Mouse (Mus musculus): ENCODE measurements around the gene Adcyap1r1. TPM values are rescaled to one million over a fixed set of nuclear protein-coding genes. Genes with fewer than 3 reads are reported as not detected.

Gene Adcyap1r1
- total and polyA plus RNA-seq, 3 experiments, result not detected

DNA sequence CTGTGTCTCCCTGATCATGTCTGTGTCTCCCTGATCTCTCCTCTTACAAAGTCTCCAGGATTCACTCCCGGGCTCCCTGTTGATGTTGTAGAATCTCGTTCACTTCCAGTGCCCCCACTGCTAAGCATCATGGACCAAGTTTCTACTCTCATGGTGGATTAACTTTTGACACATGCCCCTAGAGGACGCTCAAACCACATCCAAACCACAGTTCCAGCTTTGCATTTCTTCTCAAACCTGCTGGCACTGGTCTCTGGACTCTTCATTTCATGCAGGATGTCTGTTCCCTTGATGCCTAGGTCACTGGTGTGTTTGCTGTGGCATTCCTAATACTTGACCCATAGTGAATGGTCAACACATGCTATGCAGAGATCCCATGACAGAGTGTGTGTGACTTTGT is 90.6 kb downstream of the Adcyap1r1 start:
- dilution Hi-C loops (cut with MboI; ENCODE audit: extremely low pct_ligation_motif_present, extremely low pct_unique_long_range_greater_than_20kb, low sequenced_read_pairs), result no loop called here

DNA sequence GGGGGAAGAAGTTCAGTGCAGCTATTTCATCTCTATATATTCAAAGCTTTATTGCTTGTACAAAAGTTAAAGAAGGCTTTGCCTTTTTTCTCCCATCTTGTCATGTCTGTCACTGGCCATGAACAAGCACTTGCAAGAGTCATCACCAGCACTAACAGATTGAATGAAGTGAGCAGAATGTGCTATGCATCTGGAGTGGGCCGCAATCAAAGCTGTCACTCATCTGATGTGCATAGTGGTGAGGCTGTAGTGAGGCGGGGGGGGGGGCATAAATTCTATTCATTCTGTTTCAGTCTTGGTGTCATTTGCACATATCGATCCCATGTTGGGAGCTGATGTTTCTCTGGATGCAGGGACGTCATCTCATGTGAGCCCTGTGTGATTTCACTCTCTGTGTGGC is 91.6 kb downstream of the Adcyap1r1 start:
- H3K36me3 ChIP-seq (replicated peaks in 1 of 2; ENCODE audit: control insufficient read depth in 1 of 2, insufficient read depth in 1 of 2, low read length in 1 of 2), result no peaks in the 10 kb centered on the region
- H3K79me2 ChIP-seq (replicated peaks; ENCODE audit: control insufficient read depth, extremely low read depth, insufficient read depth, poor library complexity, severe bottlenecking), result no peaks in the 10 kb centered on the region
- H3K4me3 ChIP-seq (replicated peaks in 1 of 3; ENCODE audit: low read depth in 2 of 3, low read length in 2 of 3, poor library complexity in 1 of 3), result no peak overlapping the region
- dilution Hi-C loops (cut with MboI; ENCODE audit: extremely low pct_ligation_motif_present, extremely low pct_unique_long_range_greater_than_20kb, low sequenced_read_pairs), result no loop called here
- TF ChIP-seq MAX (IDR thresholded peaks at IDR 0.05; ENCODE audit: low read length) (no peak), CHD2 (IDR thresholded peaks at IDR 0.05; ENCODE audit: low read length) (no peak), CTCF (conservative IDR thresholded peaks at IDR 0.05 in 1 of 2, IDR thresholded peaks at IDR 0.05 in 1 of 2; ENCODE audit: low read depth in 2 of 2, low read length in 2 of 2) (no peak), MYC (IDR thresholded peaks at IDR 0.05; ENCODE audit: low read depth, low read length) (no peak), EP300 (IDR thresholded peaks at IDR 0.05; ENCODE audit: low read length) (no peak), SMC3 (IDR thresholded peaks at IDR 0.05; ENCODE audit: low read depth, low read length) (no peak), GABPA (IDR thresholded peaks at IDR 0.05; ENCODE audit: insufficient replicate concordance, low read depth, low read length) (no peak), ZNF384 (IDR thresholded peaks at IDR 0.05; ENCODE audit: low read depth, low read length) (no peak), MAFK (IDR thresholded peaks at IDR 0.05; ENCODE audit: insufficient replicate concordance, low read length) (no peak), BHLHE40 (IDR thresholded peaks at IDR 0.05; ENCODE audit: low read depth, low read length) (no peak), ELF1 (IDR thresholded peaks at IDR 0.05; ENCODE audit: low read depth, low read length) (no peak), SIN3A (IDR thresholded peaks at IDR 0.05; ENCODE audit: low read length) (no peak), CHD1 (IDR thresholded peaks at IDR 0.05; ENCODE audit: low read depth, low read length) (no peak), TBP (conservative IDR thresholded peaks at IDR 0.05; ENCODE audit: low read depth, low read length) (no peak)
- H3K4me2 ChIP-seq (ENCODE audit: insufficient read depth, low read depth, poor library complexity, severe bottlenecking), result no peak overlapping the region
- no peaks in the 10 kb centered on the region for H3K9me3 ChIP-seq (replicated peaks; ENCODE audit: low read length)
- no peaks in the 10 kb centered on the region for H3K27me3 ChIP-seq (replicated peaks)
- no peak overlapping the region for H3K27ac ChIP-seq (ENCODE audit: insufficient read depth, low read depth)
- H3K4me1 ChIP-seq (ENCODE audit: control insufficient read depth in 1 of 2, insufficient read depth in 2 of 2), result peaks cover 0 to 13% of the 10 kb centered on the region in 2 experiments; a peak in 1 of 4 replicates
- no peak for DNase-seq (ENCODE audit: extremely low read depth)
- no peak overlapping the region for H3K9ac ChIP-seq (ENCODE audit: insufficient read depth, low read depth)
- in situ Hi-C loops (cut with MboI; ENCODE audit: low pct_ligation_motif_present, low pct_unique_long_range_greater_than_20kb, low sequenced_read_pairs), result no loop called here

More for the DNA sequence above, 90.6 kb downstream of the Adcyap1r1 start:
- TF ChIP-seq RAD21 (IDR thresholded peaks at IDR 0.05; ENCODE audit: low read depth, low read length) (peak; percentile 25), TCF12 (IDR thresholded peaks at IDR 0.05; ENCODE audit: low read depth, low read length) (no peak), CTCF (conservative IDR thresholded peaks at IDR 0.05 in 1 of 2, IDR thresholded peaks at IDR 0.05 in 1 of 2; ENCODE audit: low read depth in 2 of 2, low read length in 2 of 2) (peak; percentile 18; a peak in 1 of 4 replicates)
- in situ Hi-C loops (cut with MboI; ENCODE audit: low pct_ligation_motif_present, low pct_unique_long_range_greater_than_20kb, low sequenced_read_pairs), result no loop called here
- H3K9me3 ChIP-seq (replicated peaks; ENCODE audit: low read length), result no peaks in the 10 kb centered on the region
- H3K27me3 ChIP-seq (replicated peaks), result no peaks in the 10 kb centered on the region
- H3K4me1 ChIP-seq (ENCODE audit: control insufficient read depth in 1 of 2, insufficient read depth in 2 of 2), result peaks cover 0 to 4% of the 10 kb centered on the region in 2 experiments; a peak in 1 of 4 replicates
- H3K79me2 ChIP-seq (replicated peaks; ENCODE audit: control insufficient read depth, extremely low read depth, insufficient read depth, poor library complexity, severe bottlenecking), result no peaks in the 10 kb centered on the region
- no peak overlapping the region for H3K27ac ChIP-seq (ENCODE audit: insufficient read depth, low read depth)
- H3K36me3 ChIP-seq (replicated peaks in 1 of 2; ENCODE audit: control insufficient read depth in 1 of 2, insufficient read depth in 1 of 2, low read length in 1 of 2), result no peaks in the 10 kb centered on the region
- H3K9ac ChIP-seq (ENCODE audit: insufficient read depth, low read depth), result no peak overlapping the region
- H3K4me3 ChIP-seq (replicated peaks in 1 of 3; ENCODE audit: low read depth in 2 of 3, low read length in 2 of 3, poor library complexity in 1 of 3), result no peak overlapping the region
- DNase-seq (ENCODE audit: extremely low read depth), result no peak
- H3K4me2 ChIP-seq (ENCODE audit: insufficient read depth, low read depth, poor library complexity, severe bottlenecking), result no peak overlapping the region

Measured in CH12.LX (cell line).